In the genomic region with DNA sequence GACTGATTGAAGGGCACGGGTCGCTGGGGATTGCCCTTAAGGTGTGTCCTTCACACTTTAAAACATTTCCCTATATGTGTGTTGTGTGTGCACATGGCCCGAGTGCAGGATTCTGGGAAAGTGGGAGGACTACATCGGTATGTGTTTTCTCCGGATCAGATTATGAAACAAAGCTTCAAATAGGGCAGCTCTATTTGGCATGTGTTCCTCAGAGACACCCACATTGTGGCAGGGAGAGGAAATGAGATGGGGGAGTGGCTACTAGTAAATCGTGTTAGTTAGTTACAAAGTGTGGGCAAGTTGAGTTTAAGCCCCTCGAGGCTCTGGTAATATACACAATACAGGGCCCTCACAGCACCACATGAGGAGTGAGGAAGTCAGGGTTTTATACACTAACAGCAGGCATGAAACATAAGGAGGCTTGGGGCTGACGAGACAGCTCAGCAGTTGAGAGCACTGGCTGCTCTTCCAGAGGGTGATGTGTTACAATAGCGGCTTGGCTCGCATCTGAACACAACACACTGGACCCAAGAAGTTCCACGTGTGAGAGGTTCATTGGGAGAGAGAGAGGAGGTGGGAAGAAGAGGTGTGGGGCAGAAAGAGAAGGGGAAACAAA, we compare ENCODE assay signal across 39 mouse cellular contexts. TPM values are rescaled to one million over a fixed set of nuclear protein-coding genes. Genes with fewer than 3 reads are reported as not detected.
DNase-seq lines count a peak whose midpoint lies in the region; ATAC-seq and TF ChIP-seq lines count a peak whose summit lies in the region.
"Had no signal": no experiment of that assay in that cellular context is flagged by ENCODE, and none has a peak within 500 bp of the region (broad histone marks: within the 10 kb centered on the region; RNA-seq: fewer than 3 reads in every experiment).

No protein-coding gene starts in this region.

- H3K9ac ChIP-seq in forebrain, postnatal 0 days, result no peak overlapping the region
- no peak overlapping the region for H3K9ac ChIP-seq in forebrain, embryonic 14.5 days (ENCODE audit: low read length)
- no peak overlapping the region; the same call in 1 of the 2 replicates for H3K9ac ChIP-seq in liver, adult 2 months (ENCODE audit: low read depth, low read length)
- H3K9ac ChIP-seq in stomach, postnatal 0 days (ENCODE audit: low read length), result no peak overlapping the region
- H3K9ac ChIP-seq: forebrain, embryonic 13.5 days; heart, embryonic 15.5 days; hindbrain, embryonic 12.5 days; limb, embryonic 15.5 days; liver, embryonic 15.5 days; lung, embryonic 14.5 days; neural tube, embryonic 15.5 days had no signal

- no peak for DNase-seq in forebrain, postnatal 0 days
- DNase-seq in forebrain, embryonic 14.5 days (ENCODE audit: low spot score), result no peak
- peak; percentile 30 to 78 for DNase-seq in layer of hippocampus, adult 18-20 months (ENCODE audit: low spot score in 2 of 2)
- no peak for DNase-seq in layer of hippocampus, postnatal 14 days (ENCODE audit: low spot score in 2 of 2)
- peak; percentile 59 for DNase-seq in liver, adult 2 months (ENCODE audit: extremely low read depth, low read depth, low spot score)
- DNase-seq in liver, result no peak
- DNase-seq in stomach, postnatal 0 days (ENCODE audit: low spot score), result no peak
- DNase-seq in natural killer cell, adult 2 months (ENCODE audit: low spot score in 2 of 2), result no peak
- DNase-seq: adrenal gland, adult 8-10 months; cerebellum, adult 8-10 months; cerebellum, postnatal 25 days; gastrocnemius, postnatal 14 days; heart, adult 11 months; kidney, adult 2 months; kidney, postnatal 36 days; lung, embryonic 14.5 days; lung, postnatal 14 days; midbrain, embryonic 14.5 days; retina, postnatal 1 day; thymus, postnatal 4 days had no signal

- no peaks in the 10 kb centered on the region for H3K9me3 ChIP-seq in forebrain, postnatal 0 days (ENCODE audit: low read length)
- H3K9me3 ChIP-seq in forebrain, embryonic 14.5 days (replicated peaks; ENCODE audit: control insufficient read depth, low read length), result no peaks in the 10 kb centered on the region; the same call in 1 of the 2 replicates
- no peaks in the 10 kb centered on the region for H3K9me3 ChIP-seq in stomach, postnatal 0 days (ENCODE audit: control insufficient read depth, low read length)
- H3K9me3 ChIP-seq: forebrain, embryonic 13.5 days; heart, embryonic 15.5 days; hindbrain, embryonic 12.5 days; limb, embryonic 15.5 days; liver, embryonic 15.5 days; neural tube, embryonic 15.5 days had no signal

- H3K36me3 ChIP-seq in forebrain, postnatal 0 days (ENCODE audit: insufficient read depth), result no peaks in the 10 kb centered on the region
- no peaks in the 10 kb centered on the region for H3K36me3 ChIP-seq in forebrain, embryonic 14.5 days (ENCODE audit: control insufficient read depth, insufficient read depth, low read length)
- no peaks in the 10 kb centered on the region for H3K36me3 ChIP-seq in liver, adult 2 months (ENCODE audit: control insufficient read depth, insufficient read depth, low read length)
- no peaks in the 10 kb centered on the region for H3K36me3 ChIP-seq in stomach, postnatal 0 days (ENCODE audit: control insufficient read depth, insufficient read depth, low read length)
- H3K36me3 ChIP-seq: heart, embryonic 10.5 days; heart, embryonic 15.5 days; hindbrain, embryonic 12.5 days; limb, embryonic 10.5 days; limb, embryonic 15.5 days; liver, embryonic 15.5 days; neural tube, embryonic 15.5 days had no signal

- H3K27ac ChIP-seq in forebrain, postnatal 0 days (ENCODE audit: low read depth, low read length), result no peak overlapping the region
- no peak overlapping the region for H3K27ac ChIP-seq in forebrain, embryonic 14.5 days (ENCODE audit: low read depth, low read length)
- H3K27ac ChIP-seq in liver, adult 2 months (replicated peaks; ENCODE audit: insufficient read depth, low read depth, low read length), result peak overlapping the region; percentile 17
- no peak overlapping the region for H3K27ac ChIP-seq in stomach, postnatal 0 days (replicated peaks)
- H3K27ac ChIP-seq: forebrain, embryonic 13.5 days; heart, embryonic 10.5 days; heart, embryonic 15.5 days; hindbrain, embryonic 12.5 days; hindbrain, postnatal 0 days; left cerebral cortex, adult 2 months; limb, embryonic 10.5 days; limb, embryonic 15.5 days; liver, embryonic 15.5 days; neural tube, embryonic 15.5 days had no signal

- H3K79me2 ChIP-seq in liver, adult 2 months (ENCODE audit: control insufficient read depth, insufficient read depth, low read length), result no peaks in the 10 kb centered on the region

- H3K4me3 ChIP-seq in forebrain, postnatal 0 days (ENCODE audit: low read depth, low read length), result no peak overlapping the region
- no peak overlapping the region for H3K4me3 ChIP-seq in forebrain, embryonic 14.5 days (ENCODE audit: low read depth, low read length)
- no peak overlapping the region for H3K4me3 ChIP-seq in liver, adult 2 months (ENCODE audit: insufficient read depth, low read depth, low read length)
- H3K4me3 ChIP-seq in stomach, postnatal 0 days (ENCODE audit: low read depth, low read length), result no peak overlapping the region
- H3K4me3 ChIP-seq: forebrain, embryonic 13.5 days; heart, embryonic 10.5 days; heart, embryonic 15.5 days; hindbrain, embryonic 12.5 days; left cerebral cortex, adult 2 months; limb, embryonic 10.5 days; limb, embryonic 15.5 days; liver, embryonic 15.5 days; neural tube, embryonic 15.5 days had no signal

- no peak for TF ChIP-seq EP300 in stomach, postnatal 0 days (optimal IDR thresholded peaks at IDR 0.05)

- H3K4me2 ChIP-seq in forebrain, postnatal 0 days (ENCODE audit: low read depth), result no peak overlapping the region
- H3K4me2 ChIP-seq in forebrain, embryonic 14.5 days (ENCODE audit: low read length), result no peak overlapping the region
- H3K4me2 ChIP-seq in stomach, postnatal 0 days (replicated peaks; ENCODE audit: low read depth), result no peak overlapping the region
- H3K4me2 ChIP-seq: forebrain, embryonic 13.5 days; heart, embryonic 15.5 days; hindbrain, embryonic 12.5 days; limb, embryonic 15.5 days; liver, embryonic 15.5 days; lung, embryonic 14.5 days; neural tube, embryonic 15.5 days had no signal

- H3K27me3 ChIP-seq in forebrain, postnatal 0 days (ENCODE audit: insufficient read depth, low read length), result no peaks in the 10 kb centered on the region
- H3K27me3 ChIP-seq in forebrain, embryonic 14.5 days (replicated peaks; ENCODE audit: control insufficient read depth, insufficient read depth, low read length), result no peaks in the 10 kb centered on the region
- H3K27me3 ChIP-seq in liver, adult 2 months (ENCODE audit: control insufficient read depth, insufficient read depth, low read length), result no peaks in the 10 kb centered on the region
- H3K27me3 ChIP-seq in stomach, postnatal 0 days (ENCODE audit: control insufficient read depth, insufficient read depth, low read length), result no peaks in the 10 kb centered on the region
- H3K27me3 ChIP-seq: CH12.LX; forebrain, embryonic 13.5 days; heart, embryonic 15.5 days; hindbrain, embryonic 12.5 days; limb, embryonic 15.5 days; liver, embryonic 15.5 days; neural tube, embryonic 15.5 days had no signal

- TF ChIP-seq CTCF in forebrain, postnatal 0 days (IDR thresholded peaks at IDR 0.05; ENCODE audit: low read depth), result no peak
- no peak for TF ChIP-seq CTCF in liver, adult 2 months (IDR thresholded peaks at IDR 0.05; ENCODE audit: low read depth, low read length)
- no peak for TF ChIP-seq CTCF in stomach, postnatal 0 days (IDR thresholded peaks at IDR 0.05; ENCODE audit: low read depth)

- H3K4me1 ChIP-seq in forebrain, postnatal 0 days (ENCODE audit: insufficient read depth), result no peaks in the 10 kb centered on the region
- H3K4me1 ChIP-seq in forebrain, embryonic 14.5 days (ENCODE audit: control insufficient read depth, insufficient read depth, low read length), result no peaks in the 10 kb centered on the region; the same call in 1 of the 2 replicates
- peaks cover 29% of the 10 kb centered on the region for H3K4me1 ChIP-seq in liver, adult 2 months (ENCODE audit: control insufficient read depth, insufficient read depth, low read length)
- no peaks in the 10 kb centered on the region for H3K4me1 ChIP-seq in stomach, postnatal 0 days (replicated peaks; ENCODE audit: control insufficient read depth, insufficient read depth)
- H3K4me1 ChIP-seq: heart, embryonic 15.5 days; neural tube, embryonic 15.5 days had no signal

- peak; percentile 51; the same call in 1 of the 2 replicates for ATAC-seq in forebrain, postnatal 0 days
- ATAC-seq in forebrain, embryonic 14.5 days, result no peak
- ATAC-seq in stomach, postnatal 0 days (ENCODE audit: low FRiP score, low TSS enrichment), result peak; percentile 39
- ATAC-seq: activated CD4-positive, CD25-positive, alpha-beta regulatory T cell, adult 4 months; forebrain, embryonic 13.5 days; hindbrain, postnatal 0 days had no signal

- no peak for TF ChIP-seq POLR2A in liver, adult 2 months (IDR thresholded peaks at IDR 0.05; ENCODE audit: extremely low read depth, insufficient read depth, low read length)

- WGBS in forebrain, postnatal 0 days, result 76% methylated on average over 11 of the region's 11 CpGs
- 83% methylated on average over 11 of the region's 11 CpGs for WGBS in forebrain, embryonic 14.5 days
- WGBS in liver, adult 2 months, result 49% methylated on average over 11 of the region's 11 CpGs
- 58% methylated on average over 11 of the region's 11 CpGs for WGBS in stomach, postnatal 0 days

RNA-seq across cellular contexts. Expression of a gene that starts 28.0 kb away (rescaled TPM):
- total RNA-seq in forebrain, postnatal 0 days (2014; rRNA removed), result not detected in 2 replicates
- polyA plus RNA-seq in forebrain, postnatal 0 days (2015; fragmentation: Nextera tagmentation; extraction: Ambion mirVana), result not detected in 2 replicates
- polyA plus RNA-seq in forebrain, embryonic 14.5 days (2014; fragmentation: Nextera tagmentation; extraction: Ambion mirVana), result not detected in 2 replicates
- not detected for total RNA-seq in layer of hippocampus, adult 18-20 months (2021)
- not detected for total RNA-seq in layer of hippocampus, postnatal 14 days (2021)
- 0.37 TPM in 1 of 2 replicates, not detected in the other for total RNA-seq in liver, adult 2 months (2014; rRNA removed)
- not detected in 2 replicates for polyA plus RNA-seq in liver, adult 2 months (2012; rRNA removed)
- not detected in 2 replicates for polyA plus RNA-seq in stomach, postnatal 0 days (2015; fragmentation: Nextera tagmentation; extraction: Ambion mirVana)
- total RNA-seq: adrenal gland, adult 8-10 months; adrenal gland, postnatal 4 days; CH12.LX; ES-E14; gastrocnemius, postnatal 14 days; heart, postnatal 25 days; hindbrain, postnatal 0 days; left cerebral cortex, adult 2 months; monocyte, adult 5-6 weeks had no signal
- polyA plus RNA-seq: activated CD4-positive, CD25-positive, alpha-beta regulatory T cell, adult 4 months; C2C12; embryonic facial prominence, embryonic 11.5 days; forebrain, embryonic 13.5 days; heart, embryonic 10.5 days; heart, embryonic 15.5 days; hindbrain, embryonic 12.5 days; kidney, adult 2 months; limb, embryonic 10.5 days; limb, embryonic 15.5 days; liver, embryonic 15.5 days; lung, embryonic 14.5 days; midbrain, embryonic 14.5 days; neural tube, embryonic 15.5 days; spleen, adult 2 months had no signal

RNA-seq across cellular contexts. Expression of a gene that starts 30.3 kb away (rescaled TPM):
- 22.5 and 26.9 TPM in 2 replicates for total RNA-seq in forebrain, postnatal 0 days (2014; rRNA removed)
- 30.0 and 33.6 TPM in 2 replicates for polyA plus RNA-seq in forebrain, postnatal 0 days (2015; fragmentation: Nextera tagmentation; extraction: Ambion mirVana)
- 10.2 and 14.7 TPM in 2 replicates for polyA plus RNA-seq in forebrain, embryonic 14.5 days (2014; fragmentation: Nextera tagmentation; extraction: Ambion mirVana)
- 1 to 10 TPM; 7.0 to 8.8 TPM for total RNA-seq in layer of hippocampus, adult 18-20 months (2021)
- 10 to 100 TPM; 10.4 to 13.7 TPM for total RNA-seq in layer of hippocampus, postnatal 14 days (2021)
- 687 and 765 TPM in 2 replicates for total RNA-seq in liver, adult 2 months (2014; rRNA removed)
- polyA plus RNA-seq in liver, adult 2 months (2012; rRNA removed), result 1,077 and 1,098 TPM in 2 replicates
- polyA plus RNA-seq in stomach, postnatal 0 days (2015; fragmentation: Nextera tagmentation; extraction: Ambion mirVana), result 290 and 337 TPM in 2 replicates
- total RNA-seq: CH12.LX; ES-E14; monocyte, adult 5-6 weeks had no signal
- polyA plus RNA-seq: activated CD4-positive, CD25-positive, alpha-beta regulatory T cell, adult 4 months had no signal

Comparison
In these comparisons a context has a peak if more than half of its experiments do, and no peak if none do; other contexts are left out.
1. DNase-seq: peak in layer of hippocampus, adult 18-20 months (2 of 2) and liver, adult 2 months (single experiment); none in forebrain, postnatal 0 days (single experiment), forebrain, embryonic 14.5 days (single experiment), layer of hippocampus, postnatal 14 days (0 of 2), liver (single experiment), stomach, postnatal 0 days (single experiment) and natural killer cell, adult 2 months (0 of 2).
2. RNA of a gene that starts 30.3 kb away (total RNA-seq): 687 to 765 TPM in liver, adult 2 months; 22.5 to 26.9 TPM in forebrain, postnatal 0 days, 10.4 to 13.7 TPM in layer of hippocampus, postnatal 14 days and 7.0 to 8.8 TPM in layer of hippocampus, adult 18-20 months; every median in the first group is over 10 times any median in the second.